Mouse (Mus musculus) kidney, adult 2 months (tissue): ENCODE data around the gene Gls.

Experiments
- CTCF ChIP-seq: fragments of 200-500 bp; conservative IDR thresholded peaks from 2 replicates; pipeline ENCODE4 v1.5.1; 2011; ENCODE audit warnings: low read depth, mild to moderate bottlenecking, control low read depth, low read length, moderate library complexity, mixed read lengths; ENCODE audit not compliant: insufficient read depth, insufficient read length
- POLR2A ChIP-seq: fragments of 200-500 bp; IDR thresholded peaks from one replicate; pipeline ENCODE4 v1.6.1; 2011; ENCODE audit warnings: low read depth, low read length, control low read depth

- TF ChIP-seq CTCF (no peak), POLR2A (no peak)
These were observed 39.1 kb upstream of the Gls start for GRCm38 (mm10) chr1:52272018-52272678.
